Mouse (Mus musculus) heart, adult 9 months (tissue): Measurements from ENCODE around the gene Nme1.
A peak's percentile ranks its signal among the peaks of the same experiment; 100 is the strongest.

Experiments used
- DNase-seq, 2 experiments: peaks; one replicate each; pipeline ENCODE4 v3.0.0; 2022; ENCODE audit warnings: low spot score in 2 of 2

The Nme1 gene

DNA sequence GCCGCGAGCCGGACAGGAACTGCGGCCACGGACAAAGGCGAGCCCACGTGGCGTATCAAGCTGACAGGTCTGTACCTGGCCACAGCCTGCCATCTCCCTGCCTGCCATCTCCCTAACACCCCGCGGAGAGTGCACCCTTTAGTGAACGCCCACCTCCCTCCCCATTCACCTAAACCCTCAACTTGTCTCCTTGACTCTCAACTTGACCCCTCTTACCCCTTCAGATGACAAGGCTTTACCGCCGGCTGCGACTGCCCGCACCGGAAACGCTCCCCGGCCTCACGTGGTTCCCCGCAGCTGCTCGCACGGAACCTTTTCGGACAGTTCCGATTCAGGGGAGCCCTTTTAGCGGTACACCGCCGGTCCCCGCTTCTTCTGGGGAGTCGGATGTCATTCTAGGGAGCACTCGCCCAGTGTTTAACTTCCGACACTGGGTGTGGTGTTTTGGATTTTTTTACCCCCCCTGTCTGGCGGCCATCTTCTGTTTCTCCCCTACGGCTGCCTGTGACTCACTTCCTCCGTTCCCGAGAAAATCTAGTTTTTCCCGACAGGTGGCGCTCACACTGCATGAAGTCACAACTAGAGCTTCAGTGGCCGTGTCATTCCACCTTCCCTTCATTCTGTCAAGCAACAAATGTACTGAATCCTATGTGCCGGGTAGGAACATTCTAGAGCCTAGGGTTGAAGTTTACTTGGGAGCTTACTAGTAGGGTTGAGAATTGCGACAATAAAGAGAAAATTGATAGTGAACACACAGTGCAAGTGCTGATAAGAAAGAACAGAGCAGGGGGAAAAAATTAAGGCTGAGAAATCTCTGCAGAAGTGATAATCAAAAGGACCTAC, at the start of gene Nme1, which contains the start of gene Gm20390:
Nme1 (minus strand) TSS at position 517 of the 843 bp plus-strand sequence.
Gm20390 (minus strand) TSS at position 289 of the 843 bp plus-strand sequence.
- DNase-seq = peak; percentile 96 to 98

DNA sequence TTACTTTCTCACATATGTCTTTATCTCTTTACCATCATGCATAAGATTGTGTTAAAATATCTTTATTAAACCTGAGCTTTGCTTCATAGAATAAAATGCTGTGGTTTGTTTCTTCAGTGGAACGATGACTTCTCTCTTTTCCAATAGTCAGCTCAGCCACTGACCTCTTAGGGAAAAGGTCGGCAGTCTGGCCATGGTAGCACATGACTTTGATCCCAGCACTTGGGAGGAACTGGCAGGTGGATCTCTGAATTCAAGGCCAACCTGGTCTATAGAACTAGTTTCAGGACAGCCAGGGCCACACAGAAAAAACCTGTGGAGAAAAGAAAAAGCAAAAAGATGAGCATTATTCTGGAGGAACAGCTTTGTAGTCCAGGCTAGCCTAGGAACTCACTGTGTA, 35.0 kb upstream of the Nme1 start:
- no peak for DNase-seq

DNA sequence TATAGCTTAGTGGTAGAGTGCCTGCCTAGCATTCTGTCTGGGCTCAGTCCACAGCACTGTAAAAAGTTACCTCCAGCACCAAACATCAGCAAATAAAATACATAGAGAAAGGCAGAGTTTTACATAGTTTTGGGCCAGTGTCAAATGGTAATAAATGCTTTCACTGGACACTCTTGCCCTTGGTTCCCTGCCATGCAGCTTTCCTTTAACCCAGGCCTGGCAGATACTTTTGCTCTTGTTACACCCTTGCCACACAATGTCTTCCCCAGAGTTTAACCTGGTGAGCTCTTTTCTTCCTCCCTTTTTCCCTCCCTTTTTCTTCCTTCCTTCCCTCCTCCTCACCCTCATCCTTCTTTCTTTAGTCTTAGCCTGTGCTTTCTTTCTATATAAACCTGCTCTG, 31.0 kb upstream of the Nme1 start:
- no peak for DNase-seq

DNA sequence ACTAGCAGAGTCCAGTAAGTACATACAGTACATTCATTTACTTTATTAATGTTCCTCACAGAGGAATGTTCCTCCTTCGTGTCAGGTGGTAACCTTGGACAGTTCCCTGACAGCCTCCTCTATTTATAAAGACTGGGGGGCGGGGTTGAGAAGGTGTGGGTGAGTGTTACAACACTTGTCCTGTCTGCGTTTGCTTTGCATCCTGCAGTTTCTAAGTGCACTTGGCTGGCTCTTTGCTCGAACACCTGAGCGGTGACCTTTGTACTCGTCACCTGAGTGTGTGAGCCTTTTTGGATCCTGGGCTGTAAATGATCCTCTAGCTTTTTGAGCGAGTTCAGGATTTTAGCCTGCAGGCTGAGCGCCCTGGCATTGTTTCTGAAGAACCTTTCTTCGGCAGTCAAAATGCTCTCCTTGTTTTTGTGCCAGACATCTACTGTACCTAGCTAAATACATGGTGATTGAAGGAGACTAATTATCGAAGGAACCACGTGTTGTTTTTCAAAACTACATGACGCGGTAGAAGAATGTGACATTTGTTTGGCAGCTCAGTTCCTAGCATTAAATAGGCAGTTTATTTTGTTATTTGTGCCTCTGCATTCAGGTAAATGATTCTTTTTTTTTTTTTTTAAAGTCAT, 28.9 kb upstream of the Nme1 start:
- DNase-seq = peak; percentile 52 to 58

DNA sequence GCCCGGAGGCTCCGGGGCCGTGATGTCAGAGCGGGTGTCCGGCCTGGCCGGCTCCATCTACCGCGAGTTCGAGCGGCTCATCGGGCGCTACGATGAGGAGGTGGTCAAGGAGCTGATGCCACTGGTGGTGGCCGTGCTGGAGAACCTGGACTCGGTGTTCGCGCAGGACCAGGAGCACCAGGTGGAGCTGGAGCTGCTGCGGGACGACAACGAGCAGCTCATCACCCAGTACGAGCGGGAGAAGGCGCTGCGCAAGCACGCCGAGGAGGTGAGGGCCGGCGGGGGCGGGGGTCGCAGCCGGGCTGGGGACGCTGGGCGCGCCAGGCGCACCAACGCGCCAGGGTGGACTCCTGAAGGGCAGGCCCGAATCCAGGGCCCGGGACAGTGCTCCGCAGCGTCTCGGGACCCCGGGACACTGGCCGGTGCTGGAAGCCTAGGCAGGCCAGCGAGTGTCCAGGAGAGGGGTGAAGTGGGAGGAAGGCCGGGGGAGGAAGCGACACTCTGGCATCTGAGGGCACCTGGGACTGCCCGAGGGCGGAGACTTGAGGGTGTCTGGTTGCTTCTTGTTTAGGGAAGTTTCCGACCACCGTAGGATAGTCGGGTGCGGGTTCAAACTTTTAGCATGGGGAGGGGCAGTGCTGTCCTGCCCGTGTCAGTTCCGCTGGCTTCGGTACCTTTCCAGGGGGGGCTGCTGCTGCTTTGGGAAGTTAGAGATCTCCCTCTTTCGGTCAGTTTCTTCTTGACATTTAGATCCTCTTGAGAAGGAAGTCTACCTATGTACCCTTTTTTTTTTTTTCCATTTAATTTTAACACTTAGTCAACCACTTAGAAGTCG, 28.2 kb upstream of the Nme1 start:
- peak; percentile 47 to 52 for DNase-seq

DNA sequence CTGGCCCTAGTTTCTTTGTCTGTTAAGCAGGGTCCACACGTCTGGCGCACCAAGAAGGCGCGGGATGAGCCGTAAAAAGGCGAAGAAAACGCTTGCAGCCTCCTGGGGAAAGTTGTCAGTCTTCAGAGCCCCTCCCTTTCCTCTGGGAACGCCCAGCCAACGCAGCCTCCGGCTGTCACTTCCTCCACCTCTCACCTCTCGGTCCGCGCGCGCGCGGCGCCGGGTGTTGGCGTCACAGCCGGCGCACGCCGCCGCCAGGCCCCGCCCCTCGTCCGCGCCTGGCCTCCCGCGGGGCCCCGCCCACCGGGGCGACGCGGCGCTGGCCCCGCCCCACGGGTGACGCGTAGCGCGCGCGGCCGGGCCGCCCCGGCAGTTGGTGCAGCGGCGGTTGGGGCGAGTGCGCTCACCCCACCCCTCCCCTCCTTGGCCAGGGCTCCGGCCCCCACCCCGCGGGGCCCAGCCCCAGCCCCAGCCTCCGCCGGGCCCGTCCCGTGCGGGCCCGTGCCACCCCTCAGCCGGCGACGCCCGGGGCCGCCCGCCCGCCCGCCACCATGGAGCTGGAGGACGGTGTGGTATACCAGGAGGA, 27.5 kb upstream of the Nme1 start, which contains the start of gene Spag9:
Spag9 (plus strand) TSS at position 372 of the 586 bp plus-strand sequence.
- peak; percentile 94 to 96 for DNase-seq

DNA sequence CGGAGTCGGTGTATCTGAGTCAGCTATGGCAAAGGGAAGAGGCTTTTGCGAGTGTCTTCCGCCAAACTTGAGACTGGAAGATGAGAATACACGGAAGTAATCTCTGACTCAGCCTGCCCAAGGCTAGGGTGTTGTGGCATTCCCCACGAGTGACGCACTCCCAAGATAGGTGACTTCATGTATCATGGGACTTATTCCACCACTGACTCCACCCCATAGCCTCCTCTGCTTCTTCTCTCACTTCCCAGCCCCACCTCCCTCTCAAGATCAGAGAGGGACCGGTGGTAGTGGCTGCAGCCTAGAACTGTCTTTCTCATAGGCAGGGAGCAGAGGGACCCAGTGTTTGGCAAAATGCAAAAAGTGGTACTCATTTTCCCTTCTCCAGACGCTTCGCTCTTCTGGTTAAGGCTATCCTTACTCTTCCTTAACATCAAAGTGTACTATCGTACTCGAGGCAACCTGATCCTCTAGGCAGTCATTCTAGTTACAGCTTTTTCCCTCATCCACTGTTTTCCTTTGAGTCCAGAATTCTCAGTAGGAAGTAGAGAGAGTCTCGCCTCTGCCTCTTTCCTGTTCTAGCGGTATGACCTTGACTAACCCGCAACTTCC, 26.9 kb upstream of the Nme1 start:
- peak; percentile 96 to 98 for DNase-seq

DNA sequence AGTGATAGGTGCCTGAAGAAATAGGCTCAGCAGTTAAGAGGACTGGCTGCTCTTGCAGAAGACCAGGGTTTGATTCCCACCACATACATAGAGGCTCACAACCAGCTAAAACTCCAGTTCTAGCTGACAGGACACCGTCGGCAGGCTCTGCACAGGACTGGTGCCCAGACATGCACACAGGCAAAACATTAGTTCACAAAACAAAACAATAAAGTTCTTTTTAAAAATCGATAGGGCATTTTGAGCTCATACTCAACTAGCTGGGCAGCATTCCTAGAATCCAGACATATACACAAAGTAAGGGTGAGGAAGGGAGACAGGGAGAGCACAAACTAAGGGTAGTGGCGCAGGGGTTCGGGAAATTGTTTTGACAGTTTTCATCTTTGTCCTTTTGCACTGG, 26.2 kb upstream of the Nme1 start:
- DNase-seq = no peak

DNA sequence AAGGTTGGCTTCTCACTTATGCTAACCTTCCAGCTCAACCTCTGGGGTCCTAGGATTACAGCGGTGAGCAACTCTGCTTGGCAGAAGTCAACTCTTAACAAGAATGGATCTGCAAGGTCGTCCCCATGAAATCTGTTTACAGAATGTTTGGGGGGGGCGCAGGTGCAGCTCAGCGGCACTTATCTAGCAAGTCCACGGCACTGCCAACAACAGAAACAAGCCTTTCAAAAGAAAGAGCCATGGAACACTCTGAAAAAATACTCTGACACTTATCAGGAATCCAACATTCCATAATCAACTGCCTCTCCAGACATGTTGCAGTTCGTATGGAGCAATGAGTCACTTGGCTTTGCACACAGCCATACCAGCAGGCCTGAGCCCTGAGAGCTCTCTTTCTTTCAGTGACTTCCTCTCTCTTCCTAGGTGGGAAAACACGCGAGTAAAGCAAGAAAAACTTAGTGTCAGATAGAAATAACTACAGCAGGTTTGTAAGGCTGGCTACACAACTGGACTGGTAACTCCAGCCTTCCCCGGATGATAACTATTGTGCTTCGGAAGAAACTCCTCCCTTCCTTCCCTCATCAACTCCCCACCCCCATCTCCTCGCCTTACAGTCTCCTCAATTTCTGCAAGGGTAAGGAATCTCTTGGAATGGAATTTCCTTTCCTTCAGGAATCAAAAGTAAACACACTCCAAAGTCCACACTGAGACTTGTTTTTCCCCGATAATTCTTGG, 20.2 kb upstream of the Nme1 start:
- peak; percentile 49 to 72 for DNase-seq

DNA sequence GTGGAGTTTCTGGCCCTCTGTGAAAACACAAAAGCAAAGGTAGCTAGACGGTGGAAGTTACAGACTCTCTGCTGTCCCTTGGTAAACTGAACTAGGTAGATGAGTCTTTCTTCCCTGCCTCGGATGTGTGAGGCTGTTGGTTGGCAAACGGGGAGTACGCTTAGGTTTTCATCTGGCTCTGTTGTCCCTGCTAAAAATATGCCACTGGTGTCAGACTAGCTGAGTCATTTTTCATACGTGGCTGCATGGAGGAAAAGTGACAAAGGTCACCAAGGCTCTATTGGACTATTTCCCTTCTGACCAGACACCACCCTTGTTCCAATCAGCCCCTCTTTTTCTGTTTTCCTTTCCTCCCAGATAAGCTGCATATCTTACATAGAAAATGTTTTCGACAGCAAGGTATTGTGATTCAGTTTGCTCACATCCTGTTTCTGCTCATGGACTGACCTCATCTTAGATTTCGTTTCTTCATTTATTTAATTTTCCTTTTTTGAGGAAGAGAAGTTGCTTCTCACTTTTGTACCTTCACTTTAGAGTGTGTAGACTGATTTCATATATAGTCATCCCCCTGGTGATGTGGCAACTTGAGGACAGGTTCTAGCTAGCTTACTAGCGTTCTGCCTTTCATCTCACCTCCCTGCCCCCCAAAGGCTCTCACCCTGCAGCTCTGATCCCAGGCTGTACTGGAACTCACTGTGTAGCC, 19.5 kb upstream of the Nme1 start:
- DNase-seq = peak; percentile 76 to 81

DNA sequence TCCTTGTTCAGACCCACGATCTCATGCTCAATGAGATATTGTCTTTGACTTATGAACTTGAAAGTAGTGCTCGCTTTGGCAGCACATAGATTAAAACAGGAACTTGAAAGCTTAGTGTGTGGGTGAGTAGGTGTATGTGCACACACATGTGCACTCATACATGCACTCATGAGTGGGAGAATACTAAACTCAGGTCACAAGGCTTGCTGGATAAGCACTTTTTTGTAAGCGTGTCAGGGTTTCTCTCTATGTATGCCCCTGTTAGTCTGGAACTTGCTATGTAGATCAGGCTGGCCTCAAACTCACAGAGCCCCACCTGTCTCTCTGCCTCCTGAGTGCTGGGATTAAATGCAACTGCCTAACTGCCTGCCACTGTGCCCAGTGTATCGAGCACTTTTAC, 18.7 kb upstream of the Nme1 start:
- DNase-seq = no peak

DNA sequence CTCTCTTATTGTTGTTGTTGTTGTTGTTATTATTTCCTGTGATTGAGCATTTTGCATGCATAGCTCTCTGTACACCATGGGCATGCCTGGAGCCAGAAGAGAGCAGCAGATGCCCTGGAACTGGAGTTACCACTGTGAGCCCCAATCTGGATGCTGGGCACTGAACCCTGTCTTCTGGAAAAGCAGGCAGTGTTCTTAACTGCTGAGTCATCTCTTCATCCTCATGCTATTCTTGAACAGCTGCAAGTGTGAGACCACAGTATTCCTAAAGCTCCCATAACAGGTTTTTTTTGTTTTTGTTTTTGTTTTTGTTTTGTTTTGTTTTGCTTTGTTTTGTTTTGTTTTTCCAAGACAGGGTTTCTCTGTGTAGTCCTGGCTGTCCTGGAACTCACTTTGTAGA, 18.0 kb upstream of the Nme1 start:
- no peak for DNase-seq

DNA sequence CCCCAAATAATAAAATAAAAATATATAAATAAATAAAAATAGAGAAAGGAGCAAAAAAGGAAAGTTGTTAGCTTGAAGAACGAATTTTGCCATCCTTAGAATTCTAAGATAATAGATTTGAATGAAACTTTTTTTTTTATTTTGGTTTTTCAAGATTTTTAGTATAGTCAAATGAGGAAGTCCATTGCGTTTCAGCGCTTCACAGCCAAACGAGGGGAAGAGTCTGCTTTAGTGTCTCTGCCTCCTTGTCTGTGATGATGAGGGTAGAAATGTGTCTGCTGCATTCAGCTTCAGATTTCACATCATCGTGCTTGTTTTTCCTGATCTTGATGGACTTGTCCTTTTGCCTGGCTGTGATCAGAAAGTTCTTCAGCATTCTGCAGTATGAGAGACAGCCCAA, 16.9 kb upstream of the Nme1 start:
- DNase-seq = no peak

DNA sequence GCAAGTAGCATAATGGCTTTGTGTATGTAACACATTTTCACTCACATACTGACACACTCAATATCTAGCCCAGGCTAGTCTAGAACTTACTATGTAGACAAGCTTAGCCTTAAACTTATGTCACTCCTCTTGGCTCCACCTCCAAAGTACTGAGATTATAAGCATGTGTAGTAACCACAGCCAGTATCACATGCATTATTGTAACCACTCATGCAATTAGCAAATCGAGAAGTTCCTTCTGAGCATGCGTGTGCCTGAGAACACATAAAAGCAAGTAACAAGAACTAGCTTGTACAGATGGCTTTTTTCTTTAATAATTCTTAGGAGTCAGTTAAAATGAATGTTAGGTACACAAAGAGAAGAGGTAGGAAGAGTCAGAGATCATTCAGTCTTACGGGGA, 16.3 kb upstream of the Nme1 start:
- DNase-seq = no peak

DNA sequence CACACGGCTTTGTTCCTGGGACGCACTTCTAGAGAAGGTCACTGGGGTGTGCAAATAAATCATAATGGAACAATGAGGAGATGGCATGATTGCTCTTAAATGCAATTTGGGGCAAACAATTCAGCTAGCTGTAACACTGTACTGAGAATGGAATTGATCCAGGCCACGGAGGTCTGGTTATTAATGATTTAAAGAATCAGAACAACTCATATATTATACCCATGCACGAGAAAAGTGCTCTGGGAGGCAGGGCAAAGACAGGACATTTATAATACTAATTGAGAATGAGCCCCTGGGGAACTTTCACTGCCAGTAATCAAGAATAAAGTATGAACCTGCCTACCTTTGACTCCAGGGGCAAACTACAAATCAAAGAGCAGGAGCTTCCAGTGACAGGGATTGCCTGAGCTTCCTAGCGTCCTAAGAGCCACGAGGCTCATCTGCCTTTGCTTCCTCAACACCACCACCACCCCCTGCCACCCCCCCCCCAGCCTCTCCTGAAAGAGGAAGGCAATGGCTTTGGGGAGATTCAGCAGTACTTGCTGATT, 11.3 kb upstream of the Nme1 start:
- no peak for DNase-seq

DNA sequence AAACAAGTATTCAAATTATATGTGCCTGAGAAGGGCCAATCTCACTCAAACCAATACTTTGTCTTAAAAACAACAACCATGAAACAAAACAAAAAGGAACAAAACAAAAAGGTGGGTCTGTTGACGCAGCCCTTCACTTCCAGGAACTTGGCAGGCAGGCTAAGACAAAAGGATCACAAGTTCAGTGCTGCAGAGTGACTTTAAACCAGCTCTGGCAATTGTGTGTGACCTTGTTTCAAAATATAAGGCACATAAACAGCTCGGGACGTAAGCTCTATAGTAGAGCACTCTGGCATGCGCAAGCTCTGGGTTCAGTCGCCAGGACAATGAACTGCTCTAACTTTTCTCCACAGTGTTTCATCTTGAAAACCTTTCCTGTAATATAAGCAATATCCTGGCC, 4.6 kb upstream of the Nme1 start:
- DNase-seq = no peak

DNA sequence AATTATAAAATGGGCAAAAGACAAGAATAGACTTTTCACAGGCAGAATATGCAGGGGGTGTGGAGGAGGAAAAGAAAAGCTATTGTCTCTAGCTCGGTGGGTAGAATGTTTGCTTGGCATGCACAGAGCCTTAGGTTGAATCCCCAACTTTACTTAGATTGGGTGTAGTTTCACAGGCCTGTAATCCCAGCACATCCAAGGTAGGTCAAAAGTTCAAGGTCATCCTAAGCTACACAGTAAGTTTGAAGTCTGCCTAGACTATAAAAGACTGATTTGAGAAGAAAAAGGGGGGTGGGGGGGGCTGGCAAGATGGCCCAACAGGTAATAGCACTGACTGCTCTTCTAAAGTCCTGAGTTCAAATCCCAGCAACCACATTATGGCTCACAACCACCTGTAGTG, 1.5 kb upstream of the Nme1 start:
- no peak for DNase-seq

DNA sequence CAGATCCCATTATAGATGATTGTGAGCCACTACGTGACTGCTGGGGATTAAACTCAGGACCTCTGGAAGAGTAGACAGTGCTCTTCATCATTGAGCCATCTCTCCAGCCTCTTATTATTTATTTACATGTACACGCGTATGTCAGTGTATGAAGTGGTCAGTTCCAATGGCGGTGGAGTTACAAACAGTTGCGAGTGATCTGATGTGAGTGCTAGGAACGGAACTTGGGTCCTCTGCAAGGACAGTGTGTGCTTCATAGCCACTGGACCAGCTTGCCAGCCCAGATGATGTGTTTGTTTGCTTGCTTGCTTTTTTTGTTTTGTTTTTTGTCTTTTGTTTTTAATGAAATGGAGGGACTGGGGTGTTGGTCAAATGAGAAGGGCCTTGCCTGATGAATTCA, 850 bp upstream of the Nme1 start:
- no peak for DNase-seq

DNA sequence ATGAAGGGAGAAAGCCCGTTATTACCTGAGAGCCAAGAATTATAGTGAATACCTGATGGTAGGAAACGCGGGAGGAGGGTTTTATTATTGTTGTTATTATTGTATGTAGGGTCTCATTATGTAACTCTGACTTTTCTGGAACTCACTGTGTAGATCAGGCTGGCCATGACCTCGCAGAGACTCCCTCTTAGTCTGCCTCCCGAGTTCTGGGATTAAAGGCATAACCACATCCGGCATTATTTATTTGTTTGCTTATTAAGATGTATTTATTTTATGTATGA, 467 bp upstream of the Nme1 start:
- DNase-seq = no peak

DNA sequence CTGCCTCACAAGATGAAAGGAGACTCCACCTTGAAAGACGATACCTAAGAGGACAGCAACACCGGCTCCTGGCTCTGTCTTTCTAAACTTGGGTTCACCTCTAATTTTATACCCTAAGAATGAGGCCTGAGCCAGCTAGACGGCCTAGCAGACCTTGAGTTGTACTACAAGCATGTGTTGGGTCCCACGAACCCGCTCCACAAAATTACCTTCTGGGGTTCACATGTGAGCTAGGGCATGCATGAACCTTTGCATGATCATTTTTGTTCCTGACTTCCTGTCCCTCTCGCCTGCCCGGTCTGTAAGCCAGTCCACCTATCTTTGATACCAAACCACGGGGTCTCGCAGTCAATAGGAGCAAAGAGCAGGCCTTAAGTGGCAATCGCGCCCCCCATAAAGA, 940 bp downstream of the Nme1 start:
- no peak for DNase-seq
